Mouse (Mus musculus) ES-E14 (cell line): Measurements from ENCODE around the gene Lzts3.

Experiments
- HCFC1 ChIP-seq: IDR thresholded peaks from 2 replicates; pipeline ENCODE4 v1.6.1; 2012; ENCODE audit warnings: low read length, inconsistent platforms, borderline replicate concordance; ENCODE audit not compliant: insufficient read depth
- MAFK ChIP-seq: IDR thresholded peaks from 2 replicates; pipeline ENCODE4 v1.6.1; 2014; ENCODE audit warnings: mild to moderate bottlenecking, low read depth, low read length, inconsistent platforms; ENCODE audit not compliant: insufficient read depth
- ZC3H11A ChIP-seq: IDR thresholded peaks from 2 replicates; pipeline ENCODE4 v1.6.1; 2012; ENCODE audit warnings: low read depth, mild to moderate bottlenecking, inconsistent platforms, low read length, borderline replicate concordance

DNA sequence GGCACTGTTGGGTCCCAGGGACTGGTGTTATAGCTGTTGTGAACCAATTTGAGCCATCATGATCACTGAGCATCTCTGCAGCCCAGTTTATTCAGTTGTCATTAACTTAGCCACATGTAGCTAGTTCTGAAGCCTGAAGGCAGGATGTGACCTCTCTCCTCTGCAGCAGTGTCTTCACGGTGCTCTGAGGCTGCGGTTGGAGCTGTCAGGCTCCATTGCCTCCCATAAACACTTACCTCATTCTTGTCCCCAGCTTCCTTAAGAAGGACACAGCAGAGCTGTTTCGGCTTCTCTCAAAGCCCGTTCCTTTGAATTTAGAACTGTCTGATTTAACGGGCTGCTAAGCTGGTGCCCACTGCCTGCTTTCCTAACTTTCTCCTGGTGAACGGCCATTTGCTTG is 37.3 kb upstream of the Lzts3 start:
- TF ChIP-seq ZC3H11A = no peak
- TF ChIP-seq MAFK = no peak
- TF ChIP-seq HCFC1 = no peak
